Mouse (Mus musculus): ENCODE results near the gene Nufip2. TPM values are rescaled to one million over a fixed set of nuclear protein-coding genes. Genes with fewer than 3 reads are reported as not detected.
"Not testable (repeated sequence)": the region's sequence is repeated elsewhere in the genome, so short reads cannot be mapped to it uniquely, and the experiment has no call there.

Gene Nufip2
- 3.6 and 4.0 TPM in 2 replicates for polyA plus RNA-seq (2015; fragmentation: Nextera tagmentation; extraction: Ambion mirVana)

DNA sequence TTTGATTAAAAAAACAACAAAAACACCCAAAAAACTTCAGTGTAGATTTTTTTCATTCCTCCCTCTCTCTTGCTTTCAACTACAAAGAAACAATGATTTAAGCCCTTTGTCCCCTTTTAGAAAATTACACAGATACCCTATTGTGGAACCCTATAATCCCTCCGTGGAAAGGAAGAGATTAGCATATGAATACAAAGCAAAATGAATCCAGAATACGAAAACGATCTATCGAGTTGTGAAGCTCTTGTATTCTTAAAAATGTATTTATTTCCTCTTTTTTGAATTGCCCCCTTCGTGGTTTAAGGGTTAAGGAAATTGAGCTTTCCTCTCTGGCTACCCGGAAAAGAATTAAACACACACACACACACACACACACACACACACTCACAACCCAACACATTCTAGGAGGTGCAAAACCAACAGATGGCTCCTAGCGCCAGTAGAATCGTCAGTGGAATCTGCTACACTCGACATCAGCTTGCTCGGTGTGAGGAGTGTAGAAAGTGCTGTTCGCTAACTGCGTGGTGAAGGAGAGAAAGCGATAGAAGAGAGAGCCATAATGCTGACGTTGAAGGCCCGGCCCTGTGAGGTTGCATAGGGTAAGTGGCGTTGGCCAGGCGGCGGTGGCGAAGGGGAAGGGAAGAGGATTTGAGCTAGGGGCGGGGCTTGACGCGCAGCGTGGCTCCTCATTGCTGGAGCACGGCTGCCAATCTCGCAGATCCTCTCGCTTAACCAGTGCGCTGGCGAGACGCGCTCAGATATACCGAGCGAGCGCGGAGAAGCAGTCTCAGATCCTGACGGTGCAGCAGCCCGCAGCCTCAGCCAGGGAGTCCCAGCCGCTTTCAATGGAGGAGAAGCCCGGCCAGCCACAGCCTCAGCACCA lies at the start of gene Nufip2:
Gene Nufip2, plus strand, starts transcription at position 773 of the 883 bp plus-strand sequence.
- no peaks in the 10 kb centered on the region for H3K27me3 ChIP-seq (replicated peaks)
- H3K4me2 ChIP-seq: peak within 1 kb of the TSS; percentile 81
- H3K9me3 ChIP-seq: no peaks in the 10 kb centered on the region
- peak within 1 kb of the TSS; percentile 99 for H3K9ac ChIP-seq
- peak; percentile 93 for ATAC-seq (ENCODE audit: extremely low read depth, insufficient number of reproducible peaks, low FRiP score, low TSS enrichment)
- H3K27ac ChIP-seq (replicated peaks): peak within 1 kb of the TSS; percentile 99
- peaks cover 15% of the 10 kb centered on the region for H3K36me3 ChIP-seq
- peak within 1 kb of the TSS; percentile 100 for H3K4me3 ChIP-seq
- 1% methylated on average over 38 of the region's 38 CpGs for WGBS
- peaks cover 17% of the 10 kb centered on the region for H3K4me1 ChIP-seq

DNA sequence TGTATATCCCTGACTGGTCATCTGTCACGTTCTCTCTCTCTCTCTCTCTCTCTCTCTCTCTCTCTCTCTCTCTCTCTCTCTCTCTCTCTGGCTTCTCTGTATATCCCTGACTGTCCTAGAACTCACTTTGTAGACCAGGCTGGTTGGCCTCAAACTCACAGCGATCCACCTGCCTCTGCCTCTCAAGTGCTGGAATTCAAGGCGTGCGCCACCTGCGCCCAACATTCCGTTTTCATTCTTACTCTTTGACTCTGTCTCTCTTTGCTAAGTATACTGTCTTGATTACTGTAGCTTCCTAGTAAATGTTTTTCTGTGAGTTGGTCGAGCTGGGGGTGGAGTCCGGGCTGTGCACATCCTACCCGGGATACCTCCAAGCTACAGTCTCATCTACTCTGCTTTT lies 44.6 kb upstream of the Nufip2 start:
- ATAC-seq (ENCODE audit: extremely low read depth, insufficient number of reproducible peaks, low FRiP score, low TSS enrichment): no peak
- 81% methylated on average over 8 of the region's 9 CpGs for WGBS
- Histone ChIP-seq H3K9me3 (no peaks in the 10 kb centered on the region), H3K36me3 (no peaks in the 10 kb centered on the region), H3K9ac (no peak overlapping the region), H3K4me2 (no peak overlapping the region), H3K27ac (replicated peaks) (no peak overlapping the region), H3K4me3 (no peak overlapping the region), H3K27me3 (replicated peaks) (no peaks in the 10 kb centered on the region), H3K4me1 (no peaks in the 10 kb centered on the region)

DNA sequence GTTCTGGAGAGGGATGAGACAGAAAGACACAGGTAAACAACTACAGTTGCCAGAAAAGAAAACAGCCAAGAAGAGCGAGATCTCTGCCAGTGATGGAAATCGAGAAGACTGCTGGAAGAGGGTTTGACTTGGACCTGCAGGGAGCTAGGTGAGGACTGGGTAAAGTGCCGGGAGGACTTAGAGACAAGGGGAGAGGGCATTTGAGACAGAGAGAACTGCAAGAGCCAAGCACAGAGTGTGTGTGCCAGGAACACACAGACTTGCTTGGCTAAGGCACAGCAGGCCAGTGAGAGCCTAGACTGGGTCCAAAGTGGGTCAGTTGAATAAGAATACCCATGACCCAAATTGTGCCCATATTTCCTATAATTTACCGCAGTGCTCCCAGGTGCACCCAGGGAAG lies 40.5 kb upstream of the Nufip2 start:
- H3K27me3 ChIP-seq (replicated peaks): no peaks in the 10 kb centered on the region
- no peak overlapping the region for H3K4me3 ChIP-seq
- no peaks in the 10 kb centered on the region for H3K9me3 ChIP-seq
- H3K4me2 ChIP-seq: no peak overlapping the region
- ATAC-seq (ENCODE audit: extremely low read depth, insufficient number of reproducible peaks, low FRiP score, low TSS enrichment): no peak
- no peak overlapping the region for H3K27ac ChIP-seq (replicated peaks)
- no peaks in the 10 kb centered on the region for H3K4me1 ChIP-seq
- H3K36me3 ChIP-seq: no peaks in the 10 kb centered on the region
- no peak overlapping the region for H3K9ac ChIP-seq
- WGBS: 74% methylated on average over 4 of the region's 4 CpGs

DNA sequence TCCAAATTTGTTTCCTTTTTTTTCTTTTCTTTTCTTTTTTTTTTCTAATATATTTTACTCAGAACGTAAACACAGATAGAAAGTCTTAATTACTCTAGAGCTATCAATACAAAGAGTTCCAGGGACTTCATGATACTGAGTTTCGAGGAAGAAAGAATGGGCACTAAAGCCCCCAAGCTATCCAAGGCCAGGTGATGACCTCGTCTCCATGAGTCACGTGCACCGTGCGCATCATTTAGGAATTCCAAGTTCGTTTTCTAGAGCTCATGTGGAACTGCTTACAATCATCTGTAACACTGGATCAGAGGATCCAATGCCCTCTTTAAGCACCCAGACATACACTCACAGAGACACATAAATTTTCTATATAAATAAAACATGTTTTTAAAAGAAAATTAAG lies 37.1 kb upstream of the Nufip2 start:
- no peak for ATAC-seq (ENCODE audit: extremely low read depth, insufficient number of reproducible peaks, low FRiP score, low TSS enrichment)
- Histone ChIP-seq H3K4me2 (no peak overlapping the region), H3K9me3 (no peaks in the 10 kb centered on the region), H3K27ac (replicated peaks) (no peak overlapping the region), H3K4me1 (no peaks in the 10 kb centered on the region), H3K36me3 (no peaks in the 10 kb centered on the region), H3K27me3 (replicated peaks) (no peaks in the 10 kb centered on the region), H3K4me3 (no peak overlapping the region), H3K9ac (no peak overlapping the region)
- WGBS: 76% methylated on average over 7 of the region's 7 CpGs

DNA sequence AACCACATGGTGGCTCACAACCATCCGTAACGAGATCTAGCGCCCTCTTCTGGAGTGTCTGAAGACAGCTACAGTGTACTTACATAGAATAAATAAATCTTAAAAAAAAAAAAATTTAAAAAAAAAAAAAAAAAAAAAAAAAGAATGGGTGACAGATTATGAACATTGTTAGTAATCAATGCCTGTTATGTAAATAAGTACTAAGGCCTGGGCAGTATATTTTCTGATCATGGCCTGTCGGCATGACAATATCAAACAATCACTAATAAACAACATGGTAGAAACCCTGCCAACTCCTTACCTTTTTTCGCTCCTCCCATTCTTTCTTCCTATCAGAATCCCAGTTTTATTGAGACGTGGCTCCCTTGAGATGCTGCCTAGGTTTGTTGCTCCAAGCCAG lies 33.5 kb upstream of the Nufip2 start:
- H3K9ac ChIP-seq: no peak overlapping the region
- no peak overlapping the region for H3K27ac ChIP-seq (replicated peaks)
- 46% methylated on average over 6 of the region's 6 CpGs for WGBS
- no peaks in the 10 kb centered on the region for H3K36me3 ChIP-seq
- no peaks in the 10 kb centered on the region for H3K9me3 ChIP-seq
- no peak overlapping the region for H3K4me2 ChIP-seq
- no peaks in the 10 kb centered on the region for H3K4me1 ChIP-seq
- no peak overlapping the region for H3K4me3 ChIP-seq
- no peaks in the 10 kb centered on the region for H3K27me3 ChIP-seq (replicated peaks)
- ATAC-seq (ENCODE audit: extremely low read depth, insufficient number of reproducible peaks, low FRiP score, low TSS enrichment): no peak

DNA sequence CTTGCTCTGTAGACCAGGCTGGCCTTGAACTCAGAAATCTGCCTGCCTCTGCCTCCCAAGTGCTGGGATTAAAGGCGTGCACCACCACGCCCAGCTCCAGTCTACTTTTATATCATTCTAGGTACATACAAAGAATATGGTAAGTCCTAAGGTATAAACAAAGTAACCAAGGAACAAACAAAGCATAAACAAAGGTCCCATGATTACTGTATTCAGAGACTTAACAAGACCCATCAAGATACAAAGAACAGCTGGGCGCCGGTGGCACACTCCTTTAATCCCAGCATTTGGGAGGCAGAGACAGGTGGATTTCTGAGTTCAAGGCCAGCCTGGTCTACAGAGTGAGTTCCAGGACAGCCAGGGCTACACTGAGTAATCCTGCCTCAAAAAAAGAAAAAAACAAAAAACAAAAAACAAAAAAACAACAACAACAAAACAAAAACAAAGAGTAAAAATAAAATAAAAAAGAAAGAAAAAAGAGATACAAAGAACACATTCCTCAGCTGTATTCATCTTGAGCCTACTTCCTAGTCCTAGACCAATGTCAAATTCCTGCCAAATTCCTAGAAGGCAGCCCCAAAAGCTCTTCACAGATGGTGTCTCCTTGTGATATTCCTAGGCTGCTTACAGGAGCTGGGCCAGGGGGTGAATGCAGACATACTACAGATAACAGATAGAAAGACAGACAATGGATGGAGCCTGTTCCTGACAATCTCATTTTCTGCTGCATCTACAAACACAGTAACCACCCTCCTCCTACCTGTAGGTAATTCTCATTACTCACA lies 32.4 kb upstream of the Nufip2 start:
- H3K27me3 ChIP-seq (replicated peaks); H3K4me1 ChIP-seq; H3K9ac ChIP-seq; H3K4me3 ChIP-seq; H3K9me3 ChIP-seq; H3K27ac ChIP-seq (replicated peaks); H3K4me2 ChIP-seq; H3K36me3 ChIP-seq; ATAC-seq (ENCODE audit: extremely low read depth, insufficient number of reproducible peaks, low FRiP score, low TSS enrichment): not testable (repeated sequence)
- 90% methylated on average over 4 of the region's 4 CpGs for WGBS

DNA sequence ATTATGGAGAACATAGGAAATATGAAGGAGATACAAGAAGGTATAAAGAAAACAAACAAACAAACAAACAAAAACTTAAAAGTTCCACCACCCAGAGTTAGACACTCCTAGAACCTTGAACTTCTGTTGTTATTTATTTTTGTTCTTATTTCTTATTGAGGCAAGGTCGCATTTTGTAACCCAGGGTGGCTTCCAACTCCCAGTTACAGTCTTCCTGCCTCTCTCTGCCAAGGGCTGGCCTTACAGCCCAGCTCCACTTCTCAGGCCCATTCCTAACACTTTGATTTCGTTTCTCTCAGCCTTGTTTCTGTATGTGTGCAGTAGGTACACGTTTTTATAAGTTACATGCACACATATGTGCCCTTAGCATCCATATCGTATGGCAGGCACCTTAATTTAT lies 26.0 kb upstream of the Nufip2 start:
- Histone ChIP-seq H3K27ac (replicated peaks) (no peak overlapping the region), H3K4me2 (no peak overlapping the region), H3K27me3 (replicated peaks) (no peaks in the 10 kb centered on the region), H3K9ac (no peak overlapping the region), H3K4me3 (no peak overlapping the region), H3K36me3 (no peaks in the 10 kb centered on the region), H3K4me1 (no peaks in the 10 kb centered on the region), H3K9me3 (no peaks in the 10 kb centered on the region)
- WGBS: 57% methylated on average over 4 of the region's 4 CpGs
- no peak for ATAC-seq (ENCODE audit: extremely low read depth, insufficient number of reproducible peaks, low FRiP score, low TSS enrichment)

DNA sequence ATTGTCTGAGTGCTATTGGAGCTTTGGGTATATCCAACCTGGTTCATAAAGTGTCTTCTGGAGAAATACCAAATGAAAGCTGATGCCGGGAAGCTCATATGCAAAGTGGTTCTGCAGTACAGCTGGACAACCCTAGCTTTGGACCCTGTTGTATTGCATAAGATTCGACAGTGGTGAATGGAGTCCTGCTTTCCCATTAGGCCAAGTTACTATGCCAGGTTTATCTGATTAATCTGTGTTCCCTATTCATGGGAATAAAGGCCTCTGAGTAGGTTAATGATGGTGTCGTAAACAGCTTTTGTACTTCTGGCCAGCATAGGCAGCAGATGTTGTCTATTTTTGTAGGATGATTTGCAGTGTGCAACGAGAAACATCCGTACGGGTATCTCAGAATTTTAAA lies 22.3 kb upstream of the Nufip2 start:
- ATAC-seq (ENCODE audit: extremely low read depth, insufficient number of reproducible peaks, low FRiP score, low TSS enrichment): no peak
- Histone ChIP-seq H3K27ac (replicated peaks) (no peak overlapping the region), H3K9ac (no peak overlapping the region), H3K9me3 (no peaks in the 10 kb centered on the region), H3K4me3 (no peak overlapping the region), H3K27me3 (replicated peaks) (no peaks in the 10 kb centered on the region), H3K4me1 (no peaks in the 10 kb centered on the region), H3K4me2 (no peak overlapping the region), H3K36me3 (no peaks in the 10 kb centered on the region)
- 91% methylated on average over 6 of the region's 6 CpGs for WGBS

DNA sequence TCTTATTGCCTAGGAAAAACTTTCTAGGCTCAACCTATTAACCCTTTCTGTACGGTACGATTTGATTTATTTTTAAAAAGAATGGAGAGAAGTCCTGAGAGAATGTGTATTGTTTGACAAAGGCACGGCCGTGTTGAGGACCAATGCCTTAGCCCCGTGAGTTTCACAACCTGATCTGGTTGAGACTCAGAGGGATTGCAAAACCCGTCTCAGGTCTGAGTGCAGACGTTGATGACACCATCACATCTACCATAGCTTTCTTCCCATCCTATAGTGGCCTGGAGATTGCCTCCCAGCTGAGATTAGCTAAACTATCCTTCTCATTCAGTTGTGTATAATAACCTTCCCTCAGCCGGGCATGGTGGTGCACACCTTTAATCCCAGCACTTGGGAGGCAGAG lies 21.9 kb upstream of the Nufip2 start:
- H3K4me3 ChIP-seq: no peak overlapping the region
- H3K27me3 ChIP-seq (replicated peaks): no peaks in the 10 kb centered on the region
- no peaks in the 10 kb centered on the region for H3K4me1 ChIP-seq
- no peak overlapping the region for H3K9ac ChIP-seq
- no peak for ATAC-seq (ENCODE audit: extremely low read depth, insufficient number of reproducible peaks, low FRiP score, low TSS enrichment)
- no peak overlapping the region for H3K4me2 ChIP-seq
- no peaks in the 10 kb centered on the region for H3K9me3 ChIP-seq
- no peak overlapping the region for H3K27ac ChIP-seq (replicated peaks)
- no peaks in the 10 kb centered on the region for H3K36me3 ChIP-seq
- WGBS: 80% methylated on average over 8 of the region's 8 CpGs

DNA sequence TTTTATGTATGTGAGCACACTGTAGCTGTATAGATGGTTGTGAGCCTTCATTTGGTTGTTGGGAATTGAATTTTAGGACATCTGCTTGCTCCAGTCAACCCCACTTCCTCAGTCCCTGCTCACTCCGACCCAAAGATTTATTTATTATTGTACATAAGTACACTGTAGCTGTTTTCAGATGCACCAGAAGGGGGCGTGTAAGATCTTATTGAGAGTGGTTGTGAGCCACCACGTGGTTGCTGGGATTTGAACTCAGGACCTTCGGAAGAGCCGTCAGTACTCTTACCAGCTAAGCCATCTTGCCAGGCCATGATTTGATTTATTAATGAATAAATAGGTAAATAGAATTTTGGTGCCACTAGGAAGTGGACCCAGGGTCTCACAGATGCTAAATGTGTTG lies 20.6 kb upstream of the Nufip2 start:
- H3K9me3 ChIP-seq; ATAC-seq (ENCODE audit: extremely low read depth, insufficient number of reproducible peaks, low FRiP score, low TSS enrichment); H3K4me2 ChIP-seq; H3K27me3 ChIP-seq (replicated peaks); H3K9ac ChIP-seq; H3K27ac ChIP-seq (replicated peaks); H3K4me1 ChIP-seq; H3K36me3 ChIP-seq; H3K4me3 ChIP-seq: not testable (repeated sequence)
- 70% methylated on average over 5 of the region's 5 CpGs for WGBS

DNA sequence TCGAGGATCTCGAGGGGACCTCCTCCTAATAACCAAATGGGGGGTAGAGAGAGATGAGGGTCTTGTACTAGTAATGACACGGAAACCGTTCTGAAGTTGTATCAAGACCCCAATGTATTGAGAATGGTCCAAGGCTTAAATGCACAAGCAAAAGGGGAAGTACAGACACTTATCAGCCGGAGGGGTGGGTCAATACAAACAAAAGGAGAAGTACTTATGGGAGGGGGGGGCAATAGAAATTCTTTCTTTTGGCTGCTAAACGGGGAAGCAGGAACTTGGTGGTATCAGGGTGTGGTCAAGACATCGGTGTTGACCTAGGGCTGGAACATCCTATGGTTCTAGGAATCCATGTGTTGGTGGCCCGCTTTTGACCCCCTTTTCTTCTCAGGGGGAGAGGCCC lies 19.2 kb upstream of the Nufip2 start:
- not testable (repeated sequence) for ATAC-seq (ENCODE audit: extremely low read depth, insufficient number of reproducible peaks, low FRiP score, low TSS enrichment); H3K27ac ChIP-seq (replicated peaks); H3K36me3 ChIP-seq; H3K27me3 ChIP-seq (replicated peaks); H3K4me2 ChIP-seq; H3K4me1 ChIP-seq; H3K9me3 ChIP-seq; H3K9ac ChIP-seq; H3K4me3 ChIP-seq
- WGBS: 66% methylated on average over 8 of the region's 8 CpGs
